Mouse (Mus musculus) kidney, postnatal 36 days (tissue): Measurements from ENCODE around the gene Gm10837.

Source experiments
- DNase-seq, 2 experiments: peaks; one replicate each; pipeline ENCODE4 v3.0.0; 2021 to 2022; ENCODE audit warnings: mixed read lengths in 2 of 2

Gm10837 gene

DNA sequence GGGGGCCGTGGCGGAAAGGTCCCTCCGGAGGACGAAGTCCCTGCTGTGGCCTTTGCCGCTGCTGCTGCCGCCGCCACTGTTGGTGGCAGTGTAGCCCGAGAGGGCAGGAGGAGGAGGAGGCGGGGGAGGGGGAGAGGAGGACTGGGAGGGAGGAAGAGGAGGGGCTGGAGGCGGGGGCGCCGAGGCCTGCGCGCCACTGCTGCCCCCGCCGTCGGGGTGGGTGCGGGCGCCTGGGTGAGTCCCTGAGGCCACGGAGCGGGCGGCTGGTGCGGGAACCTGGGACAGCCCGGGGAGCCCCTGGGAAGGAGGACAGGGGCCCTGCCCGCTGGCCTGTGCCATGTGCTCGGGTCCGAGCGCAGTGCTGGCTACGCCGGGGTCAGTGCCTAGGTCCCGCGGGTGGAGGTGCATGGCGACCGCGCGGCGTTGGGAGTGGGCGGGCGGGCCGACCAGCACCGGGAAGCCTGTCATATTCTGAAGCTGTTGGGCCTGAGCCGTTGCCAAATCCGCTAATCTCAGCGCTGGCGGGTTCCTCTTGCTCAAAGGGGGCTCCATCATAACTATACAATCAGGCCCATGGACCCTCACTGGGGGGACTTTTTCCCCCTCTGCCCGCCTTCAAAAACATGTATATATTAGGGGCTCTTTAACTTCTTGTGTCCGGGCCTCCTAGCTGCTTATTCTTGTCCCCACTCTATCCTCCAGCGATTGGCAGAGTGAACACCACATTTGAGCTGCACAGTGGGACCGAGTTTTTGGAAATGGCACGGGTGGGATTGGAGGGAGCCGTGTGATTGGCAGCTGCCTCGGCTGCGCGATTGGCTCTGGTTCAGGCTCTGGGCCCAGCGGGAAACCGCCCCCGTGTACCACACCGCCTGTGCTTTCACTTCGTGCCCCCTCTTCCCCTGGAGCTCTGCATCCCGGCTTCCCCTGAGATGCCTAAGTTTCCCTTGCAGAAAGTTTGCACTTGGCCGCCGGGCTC, 25.3 kb upstream of the Gm10837 start, which contains the start of gene Zic5:
Gene Zic5, minus strand, starts transcription at position 915 of the 979 bp plus-strand sequence.
- DNase-seq: no peak

DNA sequence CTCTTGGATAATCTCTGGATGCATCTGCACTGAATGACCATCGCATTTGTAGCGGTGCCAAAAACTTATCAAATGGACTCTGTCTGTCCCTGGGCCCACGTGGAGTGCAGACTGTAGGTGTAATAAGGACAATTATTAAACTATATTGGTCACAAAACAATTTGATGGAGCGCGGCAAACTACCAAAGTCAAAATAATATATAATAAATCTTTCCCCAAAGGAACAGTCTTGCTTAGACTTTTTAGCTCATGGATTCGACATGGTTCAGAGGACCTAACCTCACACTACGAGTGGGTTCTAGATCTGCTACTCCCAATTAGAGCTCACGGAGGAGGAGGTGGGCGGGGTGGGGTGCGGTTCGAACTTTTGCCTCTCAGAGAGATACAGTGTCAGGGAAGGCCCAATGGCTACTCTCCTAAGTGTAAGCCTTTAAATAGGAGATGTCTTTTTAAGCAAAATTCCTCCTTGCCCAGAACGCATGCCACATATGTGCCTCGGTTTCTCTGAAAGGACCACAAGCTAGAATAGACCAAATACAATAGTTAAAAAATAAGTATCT, 24.4 kb upstream of the Gm10837 start:
- DNase-seq: no peak

- DNase-seq: no peak
These were observed 23.5 kb upstream of the Gm10837 start for GRCm38 (mm10) chr14:122466756-122467362.

GRCm38 (mm10) chr14:122467926-122468841, 22.2 kb upstream of the Gm10837 start:
- no peak for DNase-seq

DNA sequence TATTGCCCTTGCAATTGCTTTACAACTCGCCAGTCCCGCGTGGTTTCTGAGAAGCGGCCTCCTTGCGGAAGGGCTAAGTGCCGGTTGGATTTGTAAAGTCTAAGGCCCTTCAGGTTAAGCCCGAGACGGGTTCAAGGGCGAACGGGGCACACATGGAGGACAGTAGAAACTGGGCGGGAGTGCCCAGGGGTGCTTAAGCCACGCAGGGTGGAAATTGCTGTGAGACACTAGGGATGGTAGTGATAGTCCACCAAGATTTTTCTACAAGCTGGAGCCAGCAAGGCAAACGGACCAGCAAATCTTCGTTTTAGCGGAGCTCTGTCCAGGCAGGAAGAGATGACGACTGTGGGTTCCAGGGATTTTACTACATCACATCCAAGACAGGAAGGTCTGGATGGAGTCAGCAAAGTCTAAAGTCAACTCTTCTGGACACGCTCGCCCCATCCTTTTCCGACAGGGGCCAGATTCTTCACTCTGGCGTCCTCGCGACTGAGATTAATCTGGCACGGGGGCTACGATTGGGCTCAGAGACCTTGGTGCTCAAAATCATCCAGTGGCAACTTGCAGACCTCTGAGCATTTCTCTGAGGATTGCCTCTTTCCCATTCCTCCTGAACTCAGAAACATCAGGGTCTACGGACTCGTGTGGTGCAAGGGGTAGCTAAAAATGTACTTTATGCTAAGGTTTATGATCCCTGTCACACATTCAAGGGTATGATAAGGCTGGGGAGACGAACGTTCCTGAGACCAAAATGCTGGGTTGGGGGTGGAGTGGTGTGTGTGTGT, 21.2 kb upstream of the Gm10837 start:
- DNase-seq: no peak

- DNase-seq: no peak
These were observed 18.8 kb upstream of the Gm10837 start for GRCm38 (mm10) chr14:122471449-122472085.

GRCm38 (mm10) chr14:122472161-122472560, 18.2 kb upstream of the Gm10837 start:
- no peak for DNase-seq

DNA sequence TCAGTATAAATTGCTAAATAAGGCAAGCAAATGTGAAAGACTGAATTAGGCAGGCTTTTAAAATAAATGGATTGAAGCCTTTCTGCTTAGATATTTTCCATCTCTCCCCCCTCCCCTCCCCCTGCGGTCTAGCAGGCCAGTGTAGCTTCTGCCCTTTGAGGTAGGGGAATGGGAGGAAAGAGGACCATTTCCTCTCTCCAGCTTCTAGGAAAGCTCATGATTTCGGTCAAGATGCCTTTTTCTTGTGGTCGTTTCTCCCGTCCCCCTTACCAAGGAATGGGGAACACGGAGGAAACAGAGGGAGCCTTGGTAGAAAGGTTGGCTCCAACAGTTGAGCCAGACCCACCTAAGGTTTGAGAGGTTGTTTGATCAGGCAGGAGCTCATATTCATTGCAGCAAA, 17.7 kb upstream of the Gm10837 start:
- no peak for DNase-seq

GRCm38 (mm10) chr14:122473211-122473751, 17.1 kb upstream of the Gm10837 start:
- no peak for DNase-seq

DNA sequence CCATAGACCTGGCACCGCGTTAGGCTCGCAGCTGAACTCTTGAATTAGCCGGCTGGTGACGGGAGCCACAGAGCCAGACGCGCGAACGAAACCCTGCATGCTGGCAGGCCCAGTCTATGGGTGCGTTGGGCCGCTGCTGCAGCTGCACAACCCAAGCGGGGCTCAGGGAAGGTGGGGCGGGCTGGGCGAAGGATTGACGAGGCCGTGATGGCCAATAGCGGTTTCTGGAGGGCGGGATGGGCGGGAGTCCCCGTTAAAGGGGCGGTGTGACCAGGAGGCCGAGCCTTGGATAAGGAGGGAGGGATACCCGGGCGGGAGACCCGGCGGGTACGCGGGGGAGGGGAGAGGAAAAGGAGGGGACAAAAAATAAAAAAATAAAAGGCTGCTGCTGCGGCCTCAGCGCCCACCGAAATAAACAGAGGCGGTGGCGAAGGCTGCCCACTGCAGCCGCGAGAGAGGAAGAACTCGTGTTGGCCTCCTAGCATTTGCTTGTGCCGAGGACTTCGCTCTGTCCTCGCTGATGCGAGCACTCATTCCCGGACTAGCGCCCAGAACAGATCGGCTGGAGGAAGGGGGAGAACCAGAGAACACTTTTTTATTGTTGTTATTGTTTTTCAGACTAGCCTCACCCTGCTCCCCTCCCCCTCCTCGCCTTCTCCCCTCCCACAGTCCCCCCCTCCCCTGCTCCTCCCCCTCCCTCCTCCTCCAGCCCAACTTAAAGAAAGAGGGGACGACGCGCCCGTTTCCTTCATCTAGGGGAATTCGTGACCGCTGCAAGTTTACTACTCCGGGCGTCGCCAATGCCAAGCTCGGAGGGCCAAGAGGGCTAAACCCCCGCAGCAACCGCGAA, 16.1 kb upstream of the Gm10837 start:
- no peak for DNase-seq

DNA sequence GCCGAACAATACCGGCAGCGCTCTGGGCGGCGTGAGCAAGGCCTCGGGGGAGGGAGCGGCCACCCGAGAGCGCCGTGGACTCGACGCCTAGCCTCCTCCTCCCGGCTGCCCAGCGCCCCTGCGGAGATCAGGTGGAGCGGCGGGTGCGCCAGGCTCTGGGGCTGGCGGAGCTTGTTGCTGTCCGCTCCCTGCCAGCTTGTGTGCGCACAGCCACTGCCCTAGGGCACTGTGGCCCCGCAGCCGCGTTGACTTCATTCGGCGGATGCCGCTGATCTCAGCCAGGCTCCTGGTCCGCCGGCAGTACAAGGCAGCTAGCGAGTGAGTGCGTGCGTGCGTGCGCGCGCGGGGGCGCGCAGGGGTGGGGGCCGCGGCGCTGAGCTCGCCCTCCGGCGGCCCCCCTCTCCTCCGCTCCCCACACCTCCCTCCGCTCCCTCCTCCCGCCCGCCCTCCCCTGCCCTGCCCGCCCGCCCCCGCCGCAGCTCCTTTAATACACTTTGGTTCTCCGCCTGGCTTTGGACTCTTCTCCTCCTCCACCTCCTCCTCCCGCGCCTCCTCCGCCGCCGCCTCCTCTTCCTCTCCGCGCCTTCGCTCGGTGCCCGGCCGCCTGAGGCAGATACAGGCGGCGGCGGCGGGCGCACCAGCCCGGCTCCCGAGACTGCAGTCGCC, 15.4 kb upstream of the Gm10837 start, which contains the start of gene Zic2:
Gene Zic2, plus strand, starts transcription at position 545 of the 666 bp plus-strand sequence.
- DNase-seq: no peak

GRCm38 (mm10) chr14:122475557-122476040, 14.8 kb upstream of the Gm10837 start:
- DNase-seq: no peak

- DNase-seq: no peak
These were observed 14.2 kb upstream of the Gm10837 start for GRCm38 (mm10) chr14:122476041-122476821.

- no peak for DNase-seq
These were observed 13.6 kb upstream of the Gm10837 start for GRCm38 (mm10) chr14:122476822-122477215.

DNA sequence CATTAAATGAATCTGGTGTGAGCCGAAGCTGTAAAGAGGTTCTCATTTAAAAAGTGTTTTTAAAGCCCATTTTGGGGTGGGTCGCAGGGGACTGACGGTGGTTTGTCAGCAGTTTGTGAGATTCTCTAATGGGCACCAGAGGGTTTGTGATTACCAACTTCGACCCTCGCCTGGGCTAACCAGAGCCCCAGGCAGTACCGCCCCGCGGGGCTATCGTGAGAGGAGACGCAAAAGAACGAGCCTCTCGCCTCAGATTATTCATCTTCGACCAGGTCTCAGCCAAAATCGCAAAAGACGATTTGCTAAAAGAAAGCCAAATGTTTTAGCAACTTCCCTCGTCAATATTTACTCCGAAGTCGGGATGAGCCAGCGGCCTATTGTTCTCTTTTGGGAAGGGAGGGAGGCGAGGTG, 13.1 kb upstream of the Gm10837 start:
- DNase-seq: no peak

GRCm38 (mm10) chr14:122477971-122478573, 12.3 kb upstream of the Gm10837 start:
- DNase-seq: no peak

DNA sequence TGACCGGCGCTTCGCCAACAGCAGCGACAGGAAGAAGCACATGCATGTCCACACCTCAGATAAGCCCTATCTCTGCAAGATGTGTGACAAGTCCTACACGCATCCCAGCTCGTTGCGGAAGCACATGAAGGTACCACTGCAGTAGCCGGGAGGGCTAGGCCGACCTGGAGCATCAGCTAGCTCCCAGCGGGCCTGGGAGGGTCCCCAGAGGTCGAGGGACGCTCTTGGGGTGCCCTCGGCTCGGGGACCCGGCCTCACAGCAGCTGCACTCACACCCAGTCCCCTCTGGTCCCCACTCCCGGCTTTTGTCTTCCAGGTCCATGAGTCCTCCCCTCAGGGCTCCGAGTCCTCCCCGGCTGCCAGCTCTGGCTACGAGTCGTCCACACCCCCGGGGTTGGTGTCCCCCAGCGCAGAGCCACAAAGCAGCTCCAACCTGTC, 11.8 kb upstream of the Gm10837 start:
- DNase-seq: no peak
